Comparison of ENCODE assay signal across 21 mouse cellular contexts in genomic region chr8:25370947-25371346, GRCm38 (mm10).
DNase-seq lines count a peak whose midpoint lies in the region; ATAC-seq lines count a peak whose summit lies in the region.
"Had no signal": no experiment of that assay in that cellular context is flagged by ENCODE, and none has a peak within 500 bp of the region (broad histone marks: within the 10 kb centered on the region; RNA-seq: fewer than 3 reads in every experiment).

No protein-coding gene starts in this region.

- no peak for DNase-seq in embryonic facial prominence, embryonic 10.5 days (ENCODE audit: low spot score)
- peak; percentile 14 for DNase-seq in induced T-regulatory cell, adult 2 months (ENCODE audit: low read depth)
- DNase-seq in thymus, postnatal 14 days: peak; percentile 36
- no peak for DNase-seq in adrenal gland, adult 8-10 months
- DNase-seq in cerebellum, postnatal 4 days (ENCODE audit: low spot score in 2 of 2): no peak
- DNase-seq: adrenal gland, postnatal 25 days; B cell, adult 2 months; cerebellum, adult 18-20 months; cerebellum, adult 9-11 months; cerebellum, postnatal 36 days; gastrocnemius, postnatal 10 days; heart, adult 2 months had no signal

- 0 out of 2 replicates have a peak overlapping the region, but pooled peaks have one; percentile 44 for H3K27ac ChIP-seq in embryonic facial prominence, embryonic 13.5 days
- no peak overlapping the region for H3K27ac ChIP-seq in embryonic facial prominence, embryonic 10.5 days (replicated peaks)
- H3K27ac ChIP-seq in kidney, embryonic 14.5 days (ENCODE audit: low read depth, low read length): no peak overlapping the region
- H3K27ac ChIP-seq: embryonic facial prominence, embryonic 12.5 days; forebrain, embryonic 12.5 days; heart, adult 2 months; heart, embryonic 15.5 days; hindbrain, embryonic 15.5 days had no signal

- peaks cover 42% of the 10 kb centered on the region for H3K4me1 ChIP-seq in embryonic facial prominence, embryonic 13.5 days
- H3K4me1 ChIP-seq in embryonic facial prominence, embryonic 10.5 days: peaks cover 31% of the 10 kb centered on the region
- peaks cover 24% of the 10 kb centered on the region for H3K4me1 ChIP-seq in kidney, embryonic 14.5 days (ENCODE audit: control insufficient read depth, insufficient read depth, low read length)

- no peak for ATAC-seq in embryonic facial prominence, embryonic 13.5 days (ENCODE audit: insufficient number of reproducible peaks, insufficient read depth, low FRiP score, low TSS enrichment, low read depth)
- no peak for ATAC-seq in kidney, embryonic 14.5 days (ENCODE audit: low FRiP score, low TSS enrichment)
- ATAC-seq: activated CD4-positive, CD25-positive, alpha-beta regulatory T cell, adult 4 months; forebrain, embryonic 16.5 days had no signal

- WGBS in embryonic facial prominence, embryonic 13.5 days: 46% methylated on average over 11 of the region's 11 CpGs
- 44% methylated on average over 11 of the region's 11 CpGs for WGBS in embryonic facial prominence, embryonic 10.5 days
- 46% methylated on average over 11 of the region's 11 CpGs for WGBS in kidney, embryonic 14.5 days

- no peak overlapping the region for H3K4me3 ChIP-seq in embryonic facial prominence, embryonic 13.5 days
- H3K4me3 ChIP-seq in embryonic facial prominence, embryonic 10.5 days: no peak overlapping the region
- H3K4me3 ChIP-seq in kidney, embryonic 14.5 days (ENCODE audit: low read length): no peak overlapping the region
- H3K4me3 ChIP-seq: embryonic facial prominence, embryonic 12.5 days; forebrain, embryonic 12.5 days; heart, adult 2 months; heart, embryonic 15.5 days; hindbrain, embryonic 15.5 days had no signal

- no peaks in the 10 kb centered on the region for H3K36me3 ChIP-seq in embryonic facial prominence, embryonic 13.5 days
- no peaks in the 10 kb centered on the region for H3K36me3 ChIP-seq in embryonic facial prominence, embryonic 10.5 days (replicated peaks)
- H3K36me3 ChIP-seq in kidney, embryonic 14.5 days (ENCODE audit: control insufficient read depth, insufficient read depth, low read length): no peaks in the 10 kb centered on the region
- H3K36me3 ChIP-seq: embryonic facial prominence, embryonic 12.5 days; forebrain, embryonic 12.5 days; heart, embryonic 15.5 days; hindbrain, embryonic 15.5 days had no signal

- no peaks in the 10 kb centered on the region for H3K27me3 ChIP-seq in embryonic facial prominence, embryonic 13.5 days
- H3K27me3 ChIP-seq in embryonic facial prominence, embryonic 10.5 days (replicated peaks; ENCODE audit: low read depth, poor library complexity, severe bottlenecking): peaks cover 10% of the 10 kb centered on the region
- no peaks in the 10 kb centered on the region for H3K27me3 ChIP-seq in kidney, embryonic 14.5 days (ENCODE audit: control insufficient read depth, insufficient read depth, low read length)
- H3K27me3 ChIP-seq: heart, embryonic 15.5 days; hindbrain, embryonic 15.5 days had no signal

- H3K9ac ChIP-seq in embryonic facial prominence, embryonic 13.5 days: no peak overlapping the region
- H3K9ac ChIP-seq in kidney, embryonic 14.5 days (ENCODE audit: low read depth, low read length): no peak overlapping the region
- H3K9ac ChIP-seq: embryonic facial prominence, embryonic 12.5 days; forebrain, embryonic 12.5 days; heart, embryonic 15.5 days; hindbrain, embryonic 15.5 days had no signal

- H3K4me2 ChIP-seq in embryonic facial prominence, embryonic 13.5 days: no peak overlapping the region
- no peak overlapping the region for H3K4me2 ChIP-seq in kidney, embryonic 14.5 days (replicated peaks; ENCODE audit: low read depth, low read length)
- H3K4me2 ChIP-seq: embryonic facial prominence, embryonic 12.5 days; forebrain, embryonic 12.5 days; heart, embryonic 11.5 days; heart, embryonic 15.5 days; hindbrain, embryonic 15.5 days had no signal

- H3K9me3 ChIP-seq in embryonic facial prominence, embryonic 13.5 days: no peaks in the 10 kb centered on the region
- H3K9me3 ChIP-seq in embryonic facial prominence, embryonic 10.5 days: no peaks in the 10 kb centered on the region
- peaks cover 2% of the 10 kb centered on the region; the same call in 1 of the 2 replicates for H3K9me3 ChIP-seq in kidney, embryonic 14.5 days (ENCODE audit: control insufficient read depth, low read length)
- H3K9me3 ChIP-seq: embryonic facial prominence, embryonic 12.5 days; forebrain, embryonic 12.5 days; heart, embryonic 15.5 days; hindbrain, embryonic 15.5 days had no signal

Comparison
In these comparisons a context has a peak if more than half of its experiments do, and no peak if none do; other contexts are left out.
1. DNase-seq: peak in induced T-regulatory cell, adult 2 months (single experiment) and thymus, postnatal 14 days (single experiment); none in embryonic facial prominence, embryonic 10.5 days (single experiment), adrenal gland, adult 8-10 months (single experiment) and cerebellum, postnatal 4 days (0 of 2).